Mouse (Mus musculus) cerebellum, adult 2 months (tissue): Measurements from ENCODE around the gene Hk1.
A peak's percentile ranks its signal among the peaks of the same experiment; 100 is the strongest.

Experiments
- CTCF ChIP-seq: fragments of 200-500 bp; IDR thresholded peaks from 2 replicates; pipeline ENCODE4 v1.5.1; 2011; ENCODE audit warnings: low read depth, mild to moderate bottlenecking, control low read depth, low read length, moderate library complexity, borderline replicate concordance; ENCODE audit not compliant: insufficient read depth
- POLR2A ChIP-seq: fragments of 200-500 bp; IDR thresholded peaks from 2 replicates; pipeline ENCODE4 v1.6.1; 2011; ENCODE audit warnings: low read length, control low read depth, borderline replicate concordance; ENCODE audit not compliant: insufficient read depth

- TF ChIP-seq POLR2A (no peak), CTCF (peak; percentile 17; the same call in 1 of the 2 replicates)
These were observed 50.8 kb downstream of the Hk1 start for GRCm38 (mm10) chr10:62328886-62329412.
